Mouse (Mus musculus) ES-E14 (cell line): ENCODE data around the gene Ptprm. TPM values are rescaled to one million over a fixed set of nuclear protein-coding genes. Genes with fewer than 3 reads are reported as not detected.
A peak's percentile ranks its signal among the peaks of the same experiment; 100 is the strongest.

Source experiments
- DNase-seq: peaks from one replicate; pipeline ENCODE4 v3.0.0-alpha.2; 2013; ENCODE audit warnings: low read depth, low spot score
- H3K27ac ChIP-seq: 2 replicates; pipeline ENCODE4 v1.5.1; 2012; ENCODE audit warnings: low read depth, mild to moderate bottlenecking, low read length, moderate library complexity, mixed read lengths; ENCODE audit not compliant: poor library complexity, insufficient read depth, severe bottlenecking
- H3K36me3 ChIP-seq: 2 replicates; pipeline ENCODE4 v1.6.1; 2012; ENCODE audit warnings: mild to moderate bottlenecking, low read length, moderate library complexity, mixed read lengths; ENCODE audit not compliant: control insufficient read depth, poor library complexity, insufficient read depth, severe bottlenecking
- H3K4me1 ChIP-seq, 2 experiments: fragments of 150-350 bp in 1 of 2; sonication (generic) in 1 of 2; 2 replicates each; pipeline ENCODE4 v1.6.1; 2012; ENCODE audit warnings: low read length in 2 of 2, mild to moderate bottlenecking in 1 of 2, mixed read lengths in 1 of 2; ENCODE audit not compliant: control insufficient read depth in 2 of 2, insufficient read depth in 2 of 2, poor library complexity in 1 of 2
- H3K4me3 ChIP-seq, 2 experiments: fragments of 150-350 bp in 1 of 2; sonication (generic) in 1 of 2; 2 replicates each; pipeline ENCODE4 v1.5.1; 2012; ENCODE audit warnings: low read length in 2 of 2, low read depth in 1 of 2, mild to moderate bottlenecking in 1 of 2, mixed read lengths in 1 of 2; ENCODE audit not compliant: insufficient read depth in 1 of 2, poor library complexity in 1 of 2, severe bottlenecking in 1 of 2
- H3K9ac ChIP-seq: 2 replicates; pipeline ENCODE4 v1.6.1; 2012; ENCODE audit warnings: low read depth, mild to moderate bottlenecking, low read length, mixed read lengths; ENCODE audit not compliant: poor library complexity, insufficient read depth, severe bottlenecking
- H3K9me3 ChIP-seq: fragments of 150-350 bp; sonication (generic); 2 replicates; pipeline ENCODE4 v1.6.1; 2012; ENCODE audit warnings: low read depth, mild to moderate bottlenecking, low read length; ENCODE audit not compliant: control insufficient read depth, insufficient read depth
- CHD2 ChIP-seq: IDR thresholded peaks from 2 replicates; pipeline ENCODE4 v1.6.1; 2014; ENCODE audit warnings: mild to moderate bottlenecking, low read depth, low read length, inconsistent platforms
- HCFC1 ChIP-seq: IDR thresholded peaks from 2 replicates; pipeline ENCODE4 v1.6.1; 2012; ENCODE audit warnings: low read length, inconsistent platforms, borderline replicate concordance; ENCODE audit not compliant: insufficient read depth
- MAFK ChIP-seq: IDR thresholded peaks from 2 replicates; pipeline ENCODE4 v1.6.1; 2014; ENCODE audit warnings: mild to moderate bottlenecking, low read depth, low read length, inconsistent platforms; ENCODE audit not compliant: insufficient read depth
- ZC3H11A ChIP-seq: IDR thresholded peaks from 2 replicates; pipeline ENCODE4 v1.6.1; 2012; ENCODE audit warnings: low read depth, mild to moderate bottlenecking, inconsistent platforms, low read length, borderline replicate concordance
- ZNF384 ChIP-seq: IDR thresholded peaks from 2 replicates; pipeline ENCODE4 v1.6.1; 2012; ENCODE audit warnings: low read depth, low read length, inconsistent platforms
- in situ Hi-C, 2 experiments: fragments of 600-800 bp; cut with MboI; formaldehyde crosslinking; loops; one replicate each; pipeline ENCODE4 v1.15.1; 2025; ENCODE audit warnings: low sequenced_read_pairs in 2 of 2, inconsistent platforms in 1 of 2; ENCODE audit not compliant: unreplicated experiment in 2 of 2
- total RNA-seq: library from RNA; depleted of rRNA; stranded (reverse); fragments of 300-350 nt; gene quantifications from 2 replicates; pipeline ENCODE4 v1.2.3, GENCODE M21; 2012

Gene Ptprm
- total RNA-seq, 1 experiment, result 2.9 TPM

DNA sequence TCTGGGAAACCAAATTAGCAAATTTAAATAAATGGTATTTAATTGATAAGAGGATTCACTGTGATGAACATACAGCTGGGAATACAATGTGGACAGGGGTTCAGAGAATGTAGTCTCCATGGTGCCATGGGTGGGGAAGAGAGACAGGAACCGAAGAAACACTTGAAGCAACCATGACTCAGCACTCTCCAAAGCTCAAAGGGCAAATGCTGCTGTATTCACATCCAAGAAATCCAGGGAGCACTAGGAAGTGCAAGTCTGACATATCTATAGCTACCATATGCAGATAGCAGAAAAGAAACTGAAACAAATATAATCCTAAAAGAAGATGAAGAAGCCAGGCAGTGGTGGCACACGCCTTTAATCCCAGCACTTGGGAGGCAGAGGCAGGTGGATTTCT is 531.9 kb downstream of the Ptprm start:
- in situ Hi-C loops, result no loop called here
- H3K4me3 ChIP-seq, result no peak overlapping the region
- H3K9ac ChIP-seq, result no peak overlapping the region
- no peaks in the 10 kb centered on the region for H3K36me3 ChIP-seq
- H3K27ac ChIP-seq, result no peak overlapping the region
- TF ChIP-seq CHD2 (no peak), ZNF384 (no peak), HCFC1 (no peak), MAFK (peak; percentile 51; the same call in 1 of the 2 replicates), ZC3H11A (no peak)
- no peak for DNase-seq
- H3K9me3 ChIP-seq, result no peaks in the 10 kb centered on the region
- no peaks in the 10 kb centered on the region for H3K4me1 ChIP-seq

DNA sequence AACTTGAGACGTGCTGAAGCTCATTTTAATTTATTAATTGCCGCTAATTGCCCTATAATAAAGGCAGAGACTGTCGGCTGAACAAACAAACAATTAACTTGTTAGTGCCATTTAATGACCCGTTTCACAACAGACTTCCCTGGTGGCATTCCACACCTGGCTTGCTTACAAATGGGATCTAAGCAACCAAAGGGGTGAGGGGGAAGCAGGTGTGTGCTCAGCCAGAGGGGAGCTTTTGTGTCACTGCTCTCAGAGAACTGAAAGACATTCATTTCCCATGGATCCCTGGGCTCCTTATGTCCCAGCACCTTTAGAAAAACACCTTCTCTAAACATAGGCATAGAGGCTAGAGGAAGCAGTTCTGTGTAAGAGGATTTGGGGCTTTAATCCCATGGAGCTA is 536.9 kb downstream of the Ptprm start:
- Histone ChIP-seq H3K27ac (no peak overlapping the region), H3K36me3 (no peaks in the 10 kb centered on the region), H3K4me1 (no peaks in the 10 kb centered on the region), H3K9me3 (no peaks in the 10 kb centered on the region), H3K4me3 (no peak overlapping the region), H3K9ac (no peak overlapping the region)
- TF ChIP-seq MAFK, result no peak
- TF ChIP-seq ZNF384, result no peak
- TF ChIP-seq HCFC1, result no peak
- no peak for TF ChIP-seq ZC3H11A
- no peak for TF ChIP-seq CHD2
- in situ Hi-C loops, result no loop called here
- DNase-seq, result no peak

DNA sequence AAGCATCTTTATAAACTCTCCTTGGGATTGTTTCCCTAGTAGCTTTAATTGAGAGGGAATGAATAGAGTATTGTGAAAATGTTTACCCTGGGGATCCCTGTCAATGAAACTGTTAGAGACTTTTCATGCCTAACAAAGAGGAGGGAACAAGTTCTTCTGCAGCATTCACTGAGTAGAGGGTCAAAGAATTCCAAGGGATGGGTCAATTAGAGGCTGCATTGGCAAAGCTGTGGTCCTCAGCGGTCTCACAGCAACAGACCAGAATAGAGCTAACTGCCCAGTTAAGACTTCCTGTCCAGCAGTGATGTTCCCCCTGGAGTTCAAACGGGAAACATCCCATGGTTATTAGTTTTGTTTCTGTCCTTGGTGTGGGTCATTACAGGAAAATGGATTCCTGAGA is 538.3 kb downstream of the Ptprm start:
- in situ Hi-C loops, result no loop called here
- TF ChIP-seq ZNF384 (no peak), ZC3H11A (no peak), HCFC1 (no peak), MAFK (no peak), CHD2 (no peak)
- H3K36me3 ChIP-seq, result no peaks in the 10 kb centered on the region
- H3K9me3 ChIP-seq, result no peaks in the 10 kb centered on the region
- H3K4me1 ChIP-seq, result no peaks in the 10 kb centered on the region
- H3K9ac ChIP-seq, result no peak overlapping the region
- DNase-seq, result no peak
- H3K4me3 ChIP-seq, result no peak overlapping the region
- H3K27ac ChIP-seq, result no peak overlapping the region

DNA sequence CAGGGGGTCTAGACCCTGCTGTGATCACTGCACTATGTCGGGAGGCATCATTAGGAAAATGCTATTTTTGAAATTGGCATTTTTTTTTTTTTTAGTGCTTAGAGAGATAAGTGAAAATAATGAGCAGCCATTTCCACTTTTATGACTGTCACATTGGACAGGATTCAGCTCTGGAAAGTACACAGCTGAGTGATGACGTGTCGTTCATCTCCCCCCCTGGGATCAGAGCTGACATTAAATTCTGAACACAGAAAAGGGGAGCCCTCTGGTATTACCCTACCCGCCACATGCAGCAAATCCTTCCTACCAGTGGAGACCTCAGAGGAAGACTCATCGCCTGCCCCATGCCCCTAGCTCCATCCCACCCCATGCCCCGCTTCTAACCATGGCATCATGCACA is 540.5 kb downstream of the Ptprm start:
- Histone ChIP-seq H3K4me1 (no peaks in the 10 kb centered on the region), H3K4me3 (no peak overlapping the region), H3K27ac (no peak overlapping the region), H3K9ac (no peak overlapping the region), H3K36me3 (no peaks in the 10 kb centered on the region), H3K9me3 (no peaks in the 10 kb centered on the region)
- in situ Hi-C loops, result no loop called here
- TF ChIP-seq CHD2 (no peak), HCFC1 (no peak), MAFK (no peak), ZC3H11A (no peak), ZNF384 (no peak)
- DNase-seq, result no peak

DNA sequence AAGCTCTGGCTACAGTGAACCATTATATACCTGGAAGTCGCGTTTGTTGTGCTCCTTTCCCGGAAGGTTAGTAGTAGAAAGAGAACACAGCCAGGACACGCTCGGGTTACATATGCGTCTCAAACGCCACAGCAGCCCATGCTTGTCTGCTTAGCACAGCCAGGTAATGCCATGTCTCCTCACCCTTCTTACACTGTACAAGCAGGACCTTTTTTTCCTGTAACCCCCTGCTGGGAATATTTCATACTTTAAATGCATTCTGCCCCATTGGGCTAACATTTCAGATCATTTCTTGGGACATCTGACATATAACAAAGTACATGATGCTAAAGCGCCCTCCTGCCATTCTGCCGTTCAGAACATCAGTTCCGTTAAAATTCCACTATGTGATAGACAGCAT is 540.9 kb downstream of the Ptprm start:
- Histone ChIP-seq H3K9me3 (no peaks in the 10 kb centered on the region), H3K4me3 (no peak overlapping the region), H3K36me3 (no peaks in the 10 kb centered on the region), H3K4me1 (no peaks in the 10 kb centered on the region), H3K9ac (no peak overlapping the region), H3K27ac (no peak overlapping the region)
- TF ChIP-seq CHD2 (no peak), ZNF384 (no peak), HCFC1 (no peak), ZC3H11A (no peak), MAFK (no peak)
- DNase-seq, result no peak
- in situ Hi-C loops, result no loop called here
